Mouse (Mus musculus) liver, postnatal 0 days (tissue): Measurements from ENCODE around the gene Myh4. TPM values are rescaled to one million over a fixed set of nuclear protein-coding genes. Genes with fewer than 3 reads are reported as not detected.

ENCODE experiments used
- ATAC-seq: fragments of 200-750 bp; cut with Nextera tagmentation; 2 replicates; pipeline ENCODE4 v1.8.0; 2017; ENCODE audit warnings: mild to moderate bottlenecking, moderate library complexity
- DNase-seq: peaks from one replicate; pipeline ENCODE4 v3.0.0-alpha.2; 2016
- H3K27ac ChIP-seq: fragments of 300-500 bp; sonication (generic); 2 replicates; pipeline ENCODE4 v1.5.1; 2014; ENCODE audit warnings: antibody characterized with exemption, moderate library complexity, mild to moderate bottlenecking, low read depth
- H3K27me3 ChIP-seq: fragments of 300-500 bp; sonication (generic); 2 replicates; pipeline ENCODE4 v1.6.1; 2014; ENCODE audit warnings: low read length, control low read depth, mixed read lengths; ENCODE audit not compliant: insufficient read depth
- H3K36me3 ChIP-seq: fragments of 300-500 bp; sonication (generic); replicated peaks from 2 replicates; pipeline ENCODE4 v1.6.1; 2014; ENCODE audit warnings: mild to moderate bottlenecking, control low read depth, low read length, moderate library complexity, mixed read lengths; ENCODE audit not compliant: insufficient read depth
- H3K4me1 ChIP-seq: fragments of 300-500 bp; sonication (generic); 2 replicates; pipeline ENCODE4 v1.6.1; 2014; ENCODE audit warnings: antibody characterized with exemption, mild to moderate bottlenecking, control low read depth; ENCODE audit not compliant: insufficient read depth
- H3K4me2 ChIP-seq: fragments of 300-500 bp; sonication (generic); 2 replicates; pipeline ENCODE4 v1.6.1; 2014; ENCODE audit warnings: low read depth, mild to moderate bottlenecking, low read length, moderate library complexity, mixed read lengths
- H3K4me3 ChIP-seq: fragments of 300-500 bp; sonication (generic); 2 replicates; pipeline ENCODE4 v1.5.1; 2014; ENCODE audit warnings: low read depth, low read length
- H3K9ac ChIP-seq: fragments of 300-500 bp; sonication (generic); replicated peaks from 2 replicates; pipeline ENCODE4 v1.6.1; 2014; ENCODE audit warnings: mild to moderate bottlenecking, moderate library complexity
- H3K9me3 ChIP-seq: fragments of 300-500 bp; sonication (generic); 2 replicates; pipeline ENCODE4 v1.6.1; 2016; ENCODE audit warnings: mild to moderate bottlenecking, control low read depth, low read length, mixed read lengths
- CTCF ChIP-seq: sonication (generic); IDR thresholded peaks from 2 replicates; pipeline ENCODE4 v1.5.1; 2016; ENCODE audit warnings: antibody characterized with exemption, low read depth
- EP300 ChIP-seq: IDR thresholded peaks from 2 replicates; pipeline ENCODE4 v1.6.1; 2016; ENCODE audit warnings: antibody characterized with exemption, low read depth, mild to moderate bottlenecking
- WGBS: fragments of 180-500 bp; shearing (Covaris S2); extraction: QIAGEN DNeasy Blood & Tissue Kit; methylation state at CpG from one replicate; pipeline ENCODE4 v1.1.7; 2014; ENCODE audit not compliant: insufficient replicate concordance; 5-methylcytosine and 5-hydroxymethylcytosine counted together
- polyA plus RNA-seq: library from polyadenylated mRNA; unstranded; fragments of >200 nt; fragmentation: Nextera tagmentation; extraction: Ambion mirVana; gene quantifications from 2 replicates; pipeline ENCODE4 v1.2.1, GENCODE M21; 2015

The Myh4 gene
- polyA plus RNA-seq: 0.25 TPM in 1 of 2 replicates, not detected in the other

DNA sequence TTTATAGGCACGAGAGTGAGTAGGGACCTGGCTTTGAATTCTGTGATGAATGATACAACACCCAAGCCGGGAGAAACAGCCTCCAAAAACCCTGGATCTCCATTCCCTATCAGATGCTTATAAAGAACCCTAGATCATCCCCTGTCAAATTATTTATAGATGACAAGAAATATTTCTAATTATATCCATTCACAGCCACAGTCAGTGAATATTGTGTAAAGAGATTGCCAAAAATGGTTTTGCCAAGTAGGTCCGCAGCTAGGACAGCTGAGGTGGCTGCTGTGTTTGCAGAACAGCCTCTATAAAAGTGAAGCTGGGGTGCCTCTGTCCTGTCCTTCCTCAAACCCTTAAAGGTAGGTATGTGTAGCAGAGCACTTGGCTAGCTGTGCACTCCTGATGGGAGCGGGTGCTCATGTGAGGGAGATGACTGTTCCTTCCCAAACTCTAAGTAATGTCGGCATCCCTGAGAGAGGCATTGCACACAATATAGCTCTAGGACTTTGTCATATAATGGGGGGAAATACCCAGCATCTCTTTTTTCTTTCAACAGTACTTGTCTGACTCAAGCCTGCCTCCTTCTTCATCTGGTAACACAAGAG is at the start of gene Myh4:
Gene Myh4 (plus strand): TSS at position 549 of the 599 bp plus-strand sequence.
- no peak for DNase-seq
- WGBS: 79% methylated on average over 5 of the region's 5 CpGs
- Histone ChIP-seq H3K4me1 (no peaks in the 10 kb centered on the region), H3K9me3 (no peaks in the 10 kb centered on the region), H3K27me3 (0 out of 2 replicates have a peak, but pooled peaks cover 4% of the 10 kb centered on the region), H3K27ac (no peak within 1 kb of the TSS), H3K9ac (no peak within 1 kb of the TSS), H3K4me2 (no peak within 1 kb of the TSS), H3K4me3 (no peak within 1 kb of the TSS), H3K36me3 (no peaks in the 10 kb centered on the region)
- no peak for ATAC-seq
- no peak for TF ChIP-seq CTCF
- no peak for TF ChIP-seq EP300

DNA sequence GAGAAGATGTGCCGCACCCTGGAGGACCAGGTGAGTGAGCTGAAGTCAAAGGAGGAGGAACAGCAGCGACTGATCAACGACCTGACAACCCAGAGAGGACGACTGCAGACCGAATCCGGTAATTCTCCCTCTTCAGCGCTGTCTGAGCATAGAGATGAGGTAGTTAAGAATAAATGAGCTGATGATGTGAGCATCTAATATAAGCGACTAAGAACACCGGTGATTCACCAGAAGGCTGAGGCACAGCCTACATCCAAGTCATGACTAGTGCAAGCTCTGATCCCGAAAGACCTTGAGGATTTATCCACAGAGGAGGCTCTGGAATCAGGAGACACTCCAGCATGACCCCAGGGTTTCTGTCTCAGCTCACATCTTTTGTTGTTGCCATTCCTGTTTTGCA is 47.5 kb upstream of the Myh4 start:
- no peaks in the 10 kb centered on the region for H3K4me1 ChIP-seq
- DNase-seq (no peak), ATAC-seq (no peak)
- H3K27me3 ChIP-seq: no peaks in the 10 kb centered on the region
- H3K9me3 ChIP-seq: no peaks in the 10 kb centered on the region
- no peaks in the 10 kb centered on the region for H3K36me3 ChIP-seq
- H3K27ac ChIP-seq: no peak overlapping the region
- H3K4me2 ChIP-seq: no peak overlapping the region
- 80% methylated on average over 10 of the region's 10 CpGs for whole genome bisulfite sequencing
- no peak overlapping the region for H3K4me3 ChIP-seq
- no peak overlapping the region for H3K9ac ChIP-seq
- TF ChIP-seq CTCF (no peak), EP300 (no peak)

DNA sequence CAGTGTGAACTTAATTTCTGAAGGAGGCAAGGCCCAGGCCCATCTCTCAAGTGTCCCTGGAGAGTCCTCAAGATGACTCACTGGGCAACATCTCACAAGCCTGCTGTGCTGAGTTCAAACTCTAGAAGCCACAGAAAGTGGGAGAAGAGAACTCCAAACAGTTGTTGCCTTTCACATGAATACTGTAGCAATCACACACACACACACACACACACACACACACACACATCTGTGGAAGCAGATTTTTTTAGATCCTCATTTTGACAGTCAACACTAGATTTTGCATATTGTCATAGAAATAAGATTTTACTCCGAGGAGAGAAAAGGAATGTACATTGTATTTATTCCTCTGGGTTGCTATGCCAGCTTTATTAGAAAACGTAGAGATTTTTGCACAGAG is 47.0 kb upstream of the Myh4 start:
- ATAC-seq (no peak), DNase-seq (no peak)
- H3K27me3 ChIP-seq: no peaks in the 10 kb centered on the region
- no peaks in the 10 kb centered on the region for H3K9me3 ChIP-seq
- H3K4me3 ChIP-seq: no peak overlapping the region
- 73% methylated on average over 2 of the region's 2 CpGs for WGBS
- no peaks in the 10 kb centered on the region for H3K36me3 ChIP-seq
- H3K4me1 ChIP-seq: no peaks in the 10 kb centered on the region
- no peak for TF ChIP-seq EP300
- no peak overlapping the region for H3K4me2 ChIP-seq
- H3K9ac ChIP-seq: no peak overlapping the region
- H3K27ac ChIP-seq: no peak overlapping the region

DNA sequence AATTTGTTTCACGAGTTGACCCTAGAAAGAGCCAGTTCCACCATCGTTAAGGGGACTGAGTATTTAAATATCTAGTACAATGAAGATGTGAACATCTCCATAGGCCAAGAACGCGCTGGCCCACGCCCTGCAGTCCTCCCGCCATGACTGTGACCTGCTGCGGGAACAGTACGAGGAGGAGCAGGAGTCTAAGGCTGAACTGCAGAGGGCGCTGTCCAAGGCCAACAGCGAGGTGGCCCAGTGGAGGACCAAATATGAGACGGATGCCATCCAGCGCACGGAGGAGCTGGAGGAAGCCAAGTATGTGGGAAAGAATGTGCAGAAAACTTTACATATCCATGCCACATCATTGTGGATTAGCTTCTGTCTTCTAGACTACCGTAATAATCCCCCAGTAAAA is 46.3 kb upstream of the Myh4 start:
- Histone ChIP-seq H3K9me3 (no peaks in the 10 kb centered on the region), H3K27ac (no peak overlapping the region), H3K27me3 (no peaks in the 10 kb centered on the region), H3K4me1 (no peaks in the 10 kb centered on the region), H3K36me3 (no peaks in the 10 kb centered on the region), H3K9ac (no peak overlapping the region), H3K4me2 (no peak overlapping the region), H3K4me3 (no peak overlapping the region)
- TF ChIP-seq CTCF: no peak
- TF ChIP-seq EP300: no peak
- ATAC-seq: no peak
- no peak for DNase-seq
- WGBS: 84% methylated on average over 14 of the region's 14 CpGs

DNA sequence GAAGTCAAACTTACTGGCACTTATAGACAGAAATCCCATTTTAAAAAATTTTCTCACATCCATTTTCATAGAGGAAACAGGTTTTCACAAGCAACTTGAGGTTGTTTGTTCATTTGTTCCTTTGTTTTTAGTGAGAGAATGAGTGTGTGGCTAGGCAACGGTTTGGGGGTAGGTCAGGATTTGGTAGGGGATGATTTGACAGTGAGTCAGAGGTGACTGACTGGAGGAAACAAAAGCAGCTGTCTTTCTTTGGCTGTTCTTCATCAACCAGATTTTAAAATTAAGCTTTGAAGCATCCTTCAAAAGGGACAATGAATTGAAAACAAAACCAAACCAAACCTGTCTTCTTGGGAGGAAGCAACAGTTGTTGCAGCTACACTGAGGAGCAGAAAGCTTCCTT is 38.5 kb upstream of the Myh4 start:
- 56% methylated on average over 1 of the region's 1 CpGs for WGBS
- no peak for TF ChIP-seq CTCF
- ATAC-seq (no peak), DNase-seq (no peak)
- H3K4me2 ChIP-seq: no peak overlapping the region
- no peak overlapping the region for H3K9ac ChIP-seq
- no peaks in the 10 kb centered on the region for H3K9me3 ChIP-seq
- H3K27ac ChIP-seq: no peak overlapping the region
- H3K4me3 ChIP-seq: no peak overlapping the region
- no peaks in the 10 kb centered on the region for H3K36me3 ChIP-seq
- no peaks in the 10 kb centered on the region for H3K27me3 ChIP-seq
- H3K4me1 ChIP-seq: no peaks in the 10 kb centered on the region

DNA sequence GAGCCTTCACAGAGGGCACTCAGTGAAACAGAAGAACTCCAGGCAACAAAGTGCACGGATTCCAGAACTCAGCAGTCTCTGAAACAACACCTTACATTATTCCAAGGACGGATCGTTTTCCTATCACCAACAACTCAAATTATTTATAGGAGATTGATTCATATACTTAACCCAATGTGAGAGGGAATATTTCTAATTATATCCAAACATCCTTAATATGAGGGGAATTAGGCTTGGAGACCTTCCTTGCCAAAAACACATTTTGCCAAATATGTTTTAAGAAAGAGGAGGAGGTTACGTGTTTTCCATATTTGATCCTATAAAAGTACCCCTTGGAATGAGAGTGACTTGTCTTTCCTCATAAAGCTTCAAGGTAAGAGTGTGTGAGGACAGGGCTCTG is 38.1 kb upstream of the Myh4 start, which contains the start of gene Myh1:
Gene Myh1 (plus strand): TSS at position 301 of the 400 bp plus-strand sequence.
- no peak for TF ChIP-seq EP300
- H3K27me3 ChIP-seq: no peaks in the 10 kb centered on the region
- WGBS: 70% methylated on average over 4 of the region's 4 CpGs
- no peaks in the 10 kb centered on the region for H3K9me3 ChIP-seq
- H3K27ac ChIP-seq: no peak within 1 kb of the TSS
- H3K36me3 ChIP-seq: no peaks in the 10 kb centered on the region
- no peak for ATAC-seq
- H3K4me3 ChIP-seq: no peak within 1 kb of the TSS
- H3K4me2 ChIP-seq: no peak within 1 kb of the TSS
- no peak within 1 kb of the TSS for H3K9ac ChIP-seq
- H3K4me1 ChIP-seq: no peaks in the 10 kb centered on the region
- DNase-seq: no peak

DNA sequence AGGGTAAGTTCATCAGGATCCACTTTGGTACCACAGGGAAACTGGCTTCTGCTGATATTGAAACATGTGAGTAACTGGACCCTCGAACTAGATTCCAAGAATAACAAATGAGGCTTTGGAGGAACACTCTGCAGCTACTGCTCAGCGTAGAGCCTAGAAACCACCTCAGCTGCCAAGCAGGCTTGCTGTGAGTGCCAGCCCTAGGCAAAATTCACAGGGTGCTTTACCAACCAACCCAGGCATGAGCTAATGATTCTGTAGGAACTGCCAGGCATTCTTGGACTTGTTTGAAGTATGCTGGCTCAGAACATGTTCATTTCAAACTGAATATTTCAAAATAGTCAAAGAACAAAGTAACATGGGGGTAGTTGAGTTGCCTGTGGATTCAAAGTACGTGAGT is 33.1 kb upstream of the Myh4 start:
- no peak for TF ChIP-seq CTCF
- WGBS: 63% methylated on average over 3 of the region's 3 CpGs
- DNase-seq (no peak), ATAC-seq (no peak)
- Histone ChIP-seq H3K9ac (no peak overlapping the region), H3K27me3 (no peaks in the 10 kb centered on the region), H3K4me1 (no peaks in the 10 kb centered on the region), H3K27ac (no peak overlapping the region), H3K36me3 (no peaks in the 10 kb centered on the region), H3K9me3 (no peaks in the 10 kb centered on the region), H3K4me2 (no peak overlapping the region), H3K4me3 (no peak overlapping the region)
